8 mouse cellular contexts compared by ENCODE assay signal in genomic region chr2:72149059-72149458, GRCm38 (mm10).
DNase-seq lines count a peak whose midpoint lies in the region; ATAC-seq and TF ChIP-seq lines count a peak whose summit lies in the region.

No protein-coding gene starts in this region.

- H3K9me3 ChIP-seq in kidney, embryonic 14.5 days (ENCODE audit: control insufficient read depth, low read length) = no peaks in the 10 kb centered on the region

- ATAC-seq in kidney, embryonic 14.5 days (ENCODE audit: low FRiP score, low TSS enrichment) = no peak
- ATAC-seq in erythroblast, adult 5-6 weeks (replicated peaks; ENCODE audit: low FRiP score, poor library complexity, severe bottlenecking) = no peak

- no peak overlapping the region for H3K9ac ChIP-seq in kidney, embryonic 14.5 days (ENCODE audit: low read depth, low read length)

- intact Hi-C loops in left cerebral cortex, postnatal 10 days (cut with DNase I) = loop anchor here (2.0 to 5.0 kb wide), 2 partner anchors 52 to 104 kb away; no protein-coding TSS in a partner anchor

- no peak for TF ChIP-seq POLR2A in brain, embryonic 14.5 days (IDR thresholded peaks at IDR 0.05; ENCODE audit: borderline replicate concordance, extremely low read depth, insufficient read depth, insufficient read length, poor library complexity, severe bottlenecking)

- no peaks in the 10 kb centered on the region for H3K36me3 ChIP-seq in kidney, embryonic 14.5 days (ENCODE audit: control insufficient read depth, insufficient read depth, low read length)

- no peaks in the 10 kb centered on the region for H3K27me3 ChIP-seq in kidney, embryonic 14.5 days (ENCODE audit: control insufficient read depth, insufficient read depth, low read length)

- no peak overlapping the region for H3K27ac ChIP-seq in kidney, embryonic 14.5 days (ENCODE audit: low read depth, low read length)

- TF ChIP-seq CTCF in brain, embryonic 14.5 days (IDR thresholded peaks at IDR 0.05; ENCODE audit: borderline replicate concordance, extremely low read depth, insufficient read depth, insufficient read length) = no peak; the same call in 1 of the 2 replicates

- peak; percentile 24 to 58 for DNase-seq in kidney, adult 8-10 months
- peak; percentile 36 for DNase-seq in MN1 (ENCODE audit: low spot score)
- DNase-seq in brain, embryonic 14.5 days (ENCODE audit: low read depth) = peak; percentile 84
- DNase-seq in gastrocnemius, postnatal 4 days (ENCODE audit: low spot score in 2 of 2) = peak; percentile 38 to 76
- DNase-seq in left cerebral cortex, postnatal 10 days (ENCODE audit: extremely low spot score in 1 of 2, low spot score in 2 of 2) = peak; percentile 48 to 69
- peak; percentile 11 for DNase-seq in retina, postnatal 7 days (ENCODE audit: low read depth, low spot score)

- H3K4me3 ChIP-seq in kidney, embryonic 14.5 days (ENCODE audit: low read length) = no peak overlapping the region

- no peak overlapping the region for H3K4me2 ChIP-seq in kidney, embryonic 14.5 days (replicated peaks; ENCODE audit: low read depth, low read length)

- 34% methylated on average over 4 of the region's 4 CpGs for WGBS in kidney, embryonic 14.5 days

- H3K4me1 ChIP-seq in kidney, embryonic 14.5 days (ENCODE audit: control insufficient read depth, insufficient read depth, low read length) = peaks cover 8% of the 10 kb centered on the region

Comparison
In these comparisons a context has a peak if more than half of its experiments do, and no peak if none do; other contexts are left out.
1. DNase-seq: peak in every context shown above with its lines; median percentile 84 in brain, embryonic 14.5 days; 58 in left cerebral cortex, postnatal 10 days; 57 in gastrocnemius, postnatal 4 days; 41 in kidney, adult 8-10 months; 36 in MN1; 11 in retina, postnatal 7 days.